Mouse (Mus musculus): ENCODE measurements around the gene Nhlrc4. TPM values are rescaled to one million over a fixed set of nuclear protein-coding genes. Genes with fewer than 3 reads are reported as not detected.

The Nhlrc4 gene
- total RNA-seq (2021) = not detected
- long read RNA-seq, experiment 1 = 0 reads
- long read RNA-seq, experiment 2 = 0 reads

DNA sequence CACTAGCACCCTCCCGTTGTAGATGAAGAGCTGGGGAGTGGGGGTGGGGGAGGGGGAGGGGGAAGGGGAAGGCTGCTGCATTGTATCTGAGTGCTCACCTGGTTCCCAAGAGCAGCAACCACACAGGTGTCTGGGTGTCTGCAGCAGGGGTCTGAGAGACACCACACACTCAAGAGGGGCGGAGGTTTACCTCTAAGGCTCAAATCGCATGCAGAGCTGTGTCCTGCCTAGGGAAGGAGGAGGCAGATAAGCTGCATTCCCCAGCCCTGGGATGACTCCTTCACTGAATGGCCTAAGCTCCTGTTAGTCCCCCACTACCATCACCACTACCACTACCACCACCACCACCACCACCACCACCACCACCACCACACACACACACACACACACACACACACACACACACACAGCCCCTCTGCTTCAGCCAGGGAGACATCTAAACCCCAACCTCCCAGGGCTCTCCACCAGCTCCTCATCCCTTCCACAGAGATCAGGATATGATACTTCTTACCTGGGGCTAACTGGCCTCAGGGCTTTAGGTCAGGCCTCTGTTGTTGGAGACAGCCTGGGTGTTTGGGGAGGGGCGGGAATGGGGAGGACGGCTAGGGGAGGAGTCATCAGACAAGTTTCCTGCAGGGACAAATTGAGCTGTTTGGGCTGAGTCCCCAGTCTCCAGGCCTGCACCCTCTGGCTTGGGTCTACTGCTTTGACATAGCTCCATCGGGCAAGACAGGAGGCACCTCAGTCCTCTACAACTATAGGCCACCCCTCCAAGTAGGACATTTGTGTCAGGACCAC, at the start of gene Nhlrc4, which contains the start of gene Pigq:
Gene Nhlrc4, minus strand, starts transcription at position 596 of the 798 bp plus-strand sequence.
Gene Pigq, minus strand, starts transcription at position 571 of the 798 bp plus-strand sequence.
- no peak for DNase-seq

DNA sequence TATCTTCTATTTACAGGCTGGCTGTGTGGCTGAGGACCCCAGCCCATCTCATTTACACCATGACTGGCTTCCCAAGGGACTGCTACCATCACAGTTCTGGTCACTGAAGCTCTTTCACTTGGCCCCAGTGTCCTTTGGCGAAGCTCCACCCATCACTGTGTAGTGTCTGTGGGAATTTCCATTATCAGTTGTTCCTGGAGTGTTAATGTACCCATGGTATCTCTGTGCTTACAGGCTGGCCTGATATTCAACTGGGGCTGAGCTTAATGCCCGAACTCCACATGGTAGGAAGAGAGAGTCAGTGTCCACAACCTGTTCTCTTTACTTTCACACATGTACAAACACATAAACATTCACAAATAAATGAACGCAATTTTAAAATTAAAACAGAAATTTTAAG, 48.7 kb upstream of the Nhlrc4 start:
- DNase-seq = no peak

DNA sequence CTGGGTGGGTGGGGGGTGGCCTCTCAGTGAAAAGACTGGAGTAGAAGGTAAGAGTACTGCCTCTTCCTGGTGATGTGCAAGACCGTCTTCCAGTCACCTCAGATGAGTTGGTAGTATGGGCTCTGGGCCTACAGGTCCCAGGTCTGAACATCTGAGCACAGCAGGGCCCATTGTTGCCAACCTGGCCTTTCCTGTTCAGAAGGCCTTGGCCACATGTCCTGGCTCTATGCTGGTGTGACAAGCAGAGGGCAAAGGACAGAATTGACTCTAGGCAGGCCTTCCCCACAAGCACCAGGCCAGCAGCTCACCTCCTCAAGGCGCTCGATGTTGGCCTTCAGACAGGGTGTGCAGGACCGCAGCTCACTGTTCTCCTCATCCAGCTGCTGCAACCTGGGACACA, 47.5 kb upstream of the Nhlrc4 start:
- DNase-seq = no peak

DNA sequence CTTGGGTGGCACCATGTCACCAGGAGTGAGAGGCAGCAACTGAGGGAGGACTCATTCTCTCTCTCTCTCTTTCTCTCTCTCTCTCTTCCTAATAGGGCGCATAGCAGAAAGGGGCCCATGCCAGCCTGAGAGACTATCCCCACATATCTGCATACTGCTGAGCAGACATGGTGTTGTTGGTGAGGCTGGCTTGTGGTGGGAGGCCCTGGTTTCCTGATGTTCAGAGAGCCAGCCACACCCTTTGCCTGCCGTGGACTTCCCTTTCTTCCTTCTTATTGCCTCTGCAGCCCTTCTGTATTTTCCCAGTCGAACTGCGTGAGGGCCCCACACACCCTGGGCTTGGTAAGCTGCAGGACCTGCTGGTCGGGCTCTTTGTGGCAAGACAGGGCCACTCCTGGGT, 45.6 kb upstream of the Nhlrc4 start:
- DNase-seq = no peak

DNA sequence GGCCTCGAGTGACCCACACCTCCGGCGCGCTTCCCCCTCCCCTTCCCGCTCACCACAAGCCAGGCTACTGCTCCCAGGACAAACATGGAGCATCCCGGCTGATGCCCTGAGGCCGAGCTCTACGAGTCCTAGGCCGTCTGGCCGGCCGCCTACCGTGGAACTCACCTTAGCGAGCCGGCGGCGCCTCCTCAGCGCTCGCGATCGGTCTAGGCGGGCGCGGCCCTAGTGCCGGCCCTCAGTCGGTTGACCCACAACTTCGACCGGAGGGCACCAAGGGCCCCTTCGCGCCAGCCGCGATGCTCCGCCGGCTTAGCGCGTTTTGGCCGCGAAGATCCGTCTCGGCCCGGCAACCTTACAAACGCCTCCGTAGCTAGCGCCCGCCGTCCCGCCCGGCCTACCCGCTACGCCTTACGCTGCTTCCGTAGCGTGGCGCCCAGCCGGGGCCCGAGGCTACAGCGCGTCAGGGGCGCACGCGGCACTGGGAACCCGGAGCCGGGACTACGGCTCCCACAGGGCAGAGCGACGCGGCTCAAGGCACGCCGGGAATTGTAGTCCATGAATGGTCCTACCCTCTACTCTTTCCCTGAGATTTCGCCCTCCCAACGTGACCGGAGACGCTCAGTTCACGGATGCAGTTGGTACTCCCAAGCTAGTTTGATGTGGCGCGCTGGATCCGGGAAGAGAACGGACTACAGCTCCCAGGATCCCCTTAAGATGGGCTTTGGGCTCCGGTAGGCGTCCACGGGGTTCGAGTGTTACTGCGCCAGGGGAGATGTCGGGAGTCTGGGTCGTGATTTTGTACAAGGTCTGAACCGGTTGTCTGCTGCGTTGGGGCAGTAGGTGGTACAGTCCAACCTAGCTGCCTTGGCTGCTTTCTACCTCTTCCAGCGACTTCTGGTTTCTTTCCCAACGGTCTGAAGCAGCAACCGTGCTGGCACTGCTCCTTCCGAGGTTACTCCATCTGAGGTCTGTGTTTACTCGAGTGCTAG, 40.8 kb upstream of the Nhlrc4 start, which contains the start of gene Capn15:
Gene Capn15, minus strand, starts transcription at position 491 of the 989 bp plus-strand sequence.
- peak; percentile 95 to 96 for DNase-seq

DNA sequence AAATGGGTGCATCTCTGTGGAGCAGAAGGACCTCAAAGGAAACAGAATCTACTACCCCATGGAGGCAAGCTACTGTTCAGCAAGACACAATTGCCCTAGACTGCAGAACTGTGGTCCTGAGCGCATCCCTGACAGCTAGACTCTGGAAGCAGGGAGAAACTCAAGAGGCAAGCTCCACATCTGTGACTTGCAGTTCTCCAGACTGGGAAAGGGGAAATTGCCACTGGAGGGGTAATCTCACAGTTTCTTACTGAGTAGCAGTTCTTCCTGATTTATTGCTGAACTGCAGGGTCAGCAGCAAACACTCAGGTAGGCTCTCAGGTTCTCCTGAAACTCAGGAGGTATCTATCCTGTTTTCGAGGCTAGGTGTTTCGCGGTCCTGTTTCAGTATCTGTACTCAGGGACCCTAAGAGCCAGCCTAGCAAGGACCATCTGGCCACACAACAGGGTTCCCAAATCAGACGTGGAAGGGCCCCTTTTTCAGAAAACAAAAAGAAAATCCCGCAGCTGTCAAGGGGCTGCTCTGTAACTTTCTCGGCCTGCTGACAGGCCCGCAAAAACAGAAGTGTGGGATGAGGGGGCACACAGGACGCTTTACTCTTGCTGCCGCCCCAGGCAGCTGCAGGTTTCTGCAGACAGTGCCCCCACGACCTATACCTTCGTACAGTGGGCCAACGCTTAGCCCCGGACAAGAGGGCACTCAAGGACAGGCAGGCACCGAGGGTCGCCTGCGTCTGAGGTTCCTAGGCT, 40.0 kb upstream of the Nhlrc4 start:
- no peak for DNase-seq

DNA sequence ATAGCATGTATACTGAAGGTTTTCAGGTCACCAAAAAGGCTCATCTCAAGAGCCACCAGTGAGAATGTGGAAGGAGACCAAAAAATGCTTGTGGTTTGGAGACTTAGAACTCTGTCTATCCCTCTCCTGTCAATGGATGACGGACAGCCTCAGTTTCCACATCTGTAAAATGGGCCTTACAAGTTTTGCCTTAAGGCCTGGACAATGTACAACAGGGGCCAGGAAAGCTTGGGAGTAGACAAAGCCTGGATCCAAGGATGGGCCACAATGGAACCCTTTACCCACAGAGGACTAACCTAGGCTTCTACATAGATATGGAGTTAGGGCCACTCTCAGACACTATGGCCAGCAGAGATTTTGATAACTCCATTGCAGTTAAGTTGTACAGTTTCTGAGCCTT, 39.3 kb upstream of the Nhlrc4 start:
- DNase-seq = no peak

DNA sequence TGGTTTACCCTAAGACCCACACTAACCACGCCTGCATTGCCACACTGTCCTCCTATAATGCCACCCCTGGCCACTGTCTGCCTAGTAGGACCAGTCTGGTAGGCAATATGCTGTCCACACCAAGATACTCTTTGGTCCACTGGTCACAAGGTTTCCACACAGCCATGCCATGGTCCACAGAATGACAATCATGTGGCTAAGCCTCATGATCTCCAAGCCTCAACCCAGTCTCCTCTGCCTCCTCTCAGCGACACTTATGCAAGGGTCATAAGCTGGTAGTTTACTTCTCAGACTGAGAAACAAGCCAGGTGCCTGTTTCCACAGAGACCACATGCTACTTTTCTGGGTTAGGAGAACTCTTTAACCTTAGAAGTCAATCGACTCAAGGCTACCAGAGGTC, 38.2 kb upstream of the Nhlrc4 start:
- DNase-seq = no peak

DNA sequence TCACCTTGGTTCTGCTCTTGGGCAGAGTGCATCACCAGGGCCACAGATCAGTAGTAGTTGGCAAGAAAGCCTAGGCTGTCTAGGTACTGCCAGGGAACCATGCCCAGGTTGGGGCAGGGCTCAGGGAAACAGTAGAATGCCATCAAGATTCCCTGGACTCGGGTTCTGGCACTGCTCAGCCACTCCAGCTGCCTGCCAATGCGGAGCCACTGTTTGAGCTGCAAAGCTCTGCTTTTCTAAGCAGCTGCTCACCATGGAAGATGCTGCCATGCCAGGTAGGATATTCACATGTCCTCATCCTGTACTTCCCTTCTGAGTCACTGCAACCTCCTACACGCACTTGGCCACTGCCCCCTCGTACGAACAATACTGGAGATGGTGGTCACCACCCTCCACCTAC, 36.1 kb upstream of the Nhlrc4 start:
- peak in 1 of 2 experiments; percentile 42 for DNase-seq

DNA sequence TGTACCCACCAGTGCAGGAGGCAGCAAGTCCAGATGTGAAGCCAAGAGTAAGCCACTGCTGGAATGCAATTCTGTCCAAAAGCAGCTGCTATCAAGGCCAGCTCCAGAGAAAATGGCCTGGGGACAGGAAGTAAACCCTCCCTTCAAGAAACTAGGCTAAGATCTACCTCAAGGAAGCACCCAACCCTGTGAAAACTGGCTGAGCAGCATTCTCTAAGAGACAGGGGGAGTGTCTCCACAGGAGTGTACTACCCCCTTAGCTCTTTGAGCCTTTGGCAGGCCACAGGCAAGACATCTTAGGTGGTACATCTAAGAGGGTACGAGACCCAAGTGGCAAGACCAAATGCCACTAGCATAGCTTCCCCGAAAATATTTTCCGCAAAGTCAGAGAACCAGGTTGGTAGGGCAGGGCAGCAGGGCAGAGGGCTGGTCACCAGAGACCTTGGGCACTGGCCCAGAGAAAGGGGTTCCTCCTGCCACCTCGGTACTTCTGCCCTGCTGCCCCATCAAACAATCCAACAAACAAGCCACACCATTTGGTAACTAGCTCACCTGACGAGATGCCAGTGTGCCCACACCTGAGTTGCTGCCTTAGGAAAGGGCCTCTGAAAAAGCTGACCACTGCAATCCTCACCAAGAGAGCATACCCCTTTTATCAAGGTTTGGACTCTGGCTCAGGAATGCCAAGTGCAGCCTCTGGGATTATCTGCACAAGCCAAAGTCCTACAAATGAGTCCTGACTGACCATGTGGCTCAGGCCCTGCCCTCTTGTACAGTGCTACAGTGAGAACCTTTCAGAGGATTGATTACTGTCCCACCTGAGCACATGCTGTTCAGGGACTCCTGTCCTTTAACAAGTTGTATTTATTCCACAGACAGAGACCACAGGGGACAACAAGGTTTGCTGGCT, 35.3 kb upstream of the Nhlrc4 start:
- DNase-seq = no peak

DNA sequence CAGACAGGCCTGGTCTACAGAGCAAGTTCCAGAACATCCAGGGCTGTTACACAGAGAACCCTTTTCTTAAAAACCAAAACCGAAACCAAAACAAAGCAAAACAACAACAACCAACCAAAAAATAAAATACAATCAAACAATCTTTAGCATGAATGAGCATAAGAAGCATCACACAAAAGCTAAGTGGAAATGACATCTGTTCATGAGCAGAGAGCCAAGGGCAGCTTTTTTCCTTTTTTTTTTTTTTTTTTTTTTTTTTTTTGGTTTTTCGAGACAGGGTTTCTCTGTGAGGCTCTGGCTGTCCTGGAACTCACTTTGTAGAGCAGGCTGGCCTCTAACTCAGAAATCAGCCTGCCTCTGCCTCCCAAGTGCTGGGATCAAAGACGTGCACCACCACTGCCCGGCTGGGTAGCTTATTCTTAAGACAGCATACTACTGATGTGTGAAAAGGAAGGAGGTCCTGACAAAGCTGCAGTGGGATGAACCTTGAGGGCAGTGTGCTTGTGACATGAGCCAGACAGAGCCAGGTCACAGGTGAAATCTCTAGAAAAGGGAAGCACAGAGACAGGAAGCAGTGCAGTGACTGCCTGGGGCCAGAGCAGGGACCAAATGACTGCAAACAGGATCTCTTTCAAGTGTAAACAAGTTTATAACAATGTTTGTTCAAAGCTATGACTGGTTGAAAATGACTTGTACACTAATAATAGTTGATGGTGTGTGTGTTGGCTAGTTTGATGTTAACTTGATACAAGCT, 26.4 kb upstream of the Nhlrc4 start:
- no peak for DNase-seq

DNA sequence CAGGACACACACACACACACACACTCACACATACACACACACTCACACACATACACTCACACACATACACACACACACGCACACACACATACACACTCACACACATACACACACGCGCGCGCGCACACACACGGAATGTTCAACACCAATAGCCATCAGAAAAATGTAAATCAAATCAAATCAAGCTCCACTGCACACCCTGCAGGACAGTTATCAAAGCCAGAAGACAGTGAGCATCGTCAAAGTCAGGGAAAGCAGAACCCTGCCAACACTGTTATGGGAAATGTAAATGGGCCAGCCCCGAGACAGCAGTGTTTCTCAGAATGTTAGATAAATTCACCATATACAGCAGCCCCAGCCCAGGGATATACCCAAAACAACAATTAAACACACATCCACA, 25.7 kb upstream of the Nhlrc4 start:
- no peak for DNase-seq

DNA sequence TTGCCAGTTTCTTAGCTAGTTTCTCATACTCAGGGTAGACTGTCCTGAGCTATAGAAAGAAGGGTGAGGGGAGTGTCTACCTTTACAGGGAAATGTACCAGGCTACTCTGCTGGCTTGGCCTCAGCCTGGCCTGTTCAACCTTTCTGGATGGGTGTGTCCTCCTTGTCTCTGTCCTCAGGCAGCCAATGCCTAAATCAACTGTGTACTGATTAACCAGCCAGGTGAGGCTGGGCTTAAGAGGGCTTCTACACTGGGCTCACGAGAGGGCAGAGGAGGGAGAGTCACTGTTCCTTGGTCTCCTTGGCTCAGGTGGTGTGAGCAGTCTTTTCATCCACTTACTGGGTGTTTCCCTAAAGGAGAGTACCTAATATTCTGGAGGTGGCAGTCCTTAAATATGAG, 23.4 kb upstream of the Nhlrc4 start:
- DNase-seq = no peak

DNA sequence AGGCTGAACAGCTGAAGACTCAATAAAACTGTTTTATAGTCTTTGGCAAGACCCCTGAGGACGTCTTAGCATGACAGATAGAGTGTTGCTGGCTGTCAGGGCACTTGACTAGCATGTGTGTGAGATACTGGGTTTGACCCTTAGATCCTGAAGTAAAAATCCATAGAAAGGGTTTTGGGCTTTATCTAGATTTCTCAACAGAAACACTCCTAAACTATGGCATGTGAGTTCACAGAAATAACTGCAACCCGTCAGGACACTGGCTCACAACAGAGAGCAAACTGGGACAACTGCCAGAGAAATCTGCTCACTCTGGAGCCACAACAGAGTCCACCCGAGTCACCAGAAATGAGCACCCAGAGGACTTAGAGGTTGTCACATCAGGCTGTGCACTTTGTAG, 22.9 kb upstream of the Nhlrc4 start:
- DNase-seq = peak in 1 of 2 experiments; percentile 19

DNA sequence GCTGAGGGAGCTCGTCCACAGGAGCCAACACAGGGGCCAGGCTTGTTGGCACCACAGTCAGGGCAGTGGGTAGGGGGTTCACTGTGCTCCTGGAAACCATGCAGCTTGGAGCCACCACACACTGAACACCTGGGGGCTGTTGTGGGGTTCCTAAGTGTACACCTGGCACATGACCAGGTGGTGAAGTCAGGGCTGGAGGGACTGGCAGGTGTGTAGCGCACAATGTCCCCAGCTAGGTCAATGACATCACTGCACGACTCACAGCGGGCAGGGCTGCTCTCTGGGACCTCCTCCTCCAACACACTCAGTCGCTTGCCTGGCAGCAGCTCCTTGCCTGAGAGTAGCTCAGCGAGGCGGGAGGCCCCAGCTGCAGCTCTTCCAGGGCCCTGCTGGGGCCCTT, 19.5 kb upstream of the Nhlrc4 start:
- no peak for DNase-seq

DNA sequence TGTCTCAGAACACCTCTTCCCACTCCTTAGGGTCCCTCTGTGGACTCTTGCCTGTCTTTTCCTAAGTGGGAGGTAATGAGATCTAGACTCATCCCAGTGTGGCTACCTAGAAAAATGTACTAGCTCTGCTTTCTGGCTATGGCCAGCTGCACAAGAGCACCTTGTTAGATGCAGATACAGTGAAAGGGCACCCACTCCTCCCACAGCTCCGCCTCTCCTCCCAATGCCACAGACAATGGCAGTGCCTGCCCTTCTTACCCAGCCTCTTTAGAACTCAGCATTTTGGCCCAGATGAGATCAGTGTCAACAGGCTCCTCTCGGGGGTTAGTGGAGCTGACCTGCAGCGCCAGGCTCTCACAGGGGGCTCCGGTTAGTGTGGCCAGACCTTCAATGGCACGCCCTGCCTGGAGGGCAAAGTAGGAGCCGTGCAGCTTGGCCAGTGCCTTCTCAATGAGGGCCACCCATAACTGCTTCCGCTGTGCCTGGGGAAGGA, 17.7 kb upstream of the Nhlrc4 start:
- DNase-seq = no peak

DNA sequence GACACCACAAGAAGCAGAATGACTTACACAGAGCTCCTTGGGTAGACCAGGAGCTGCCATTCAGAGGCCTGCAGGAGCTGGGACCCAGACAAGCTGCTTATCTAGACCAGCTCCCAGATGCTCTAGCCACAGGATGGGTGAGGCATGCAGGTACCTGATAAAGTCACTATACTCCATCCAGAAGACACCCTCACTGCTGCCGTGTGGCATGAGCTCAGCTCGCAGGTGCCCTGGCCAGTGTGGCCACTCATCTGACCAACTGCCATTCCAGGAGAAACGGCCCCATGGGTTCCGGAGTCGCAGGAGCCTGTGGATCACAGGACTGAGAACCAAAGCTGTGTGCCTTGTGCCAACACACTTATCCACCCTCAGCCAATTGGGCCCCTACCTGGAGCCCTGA, 16.8 kb upstream of the Nhlrc4 start:
- DNase-seq = no peak

DNA sequence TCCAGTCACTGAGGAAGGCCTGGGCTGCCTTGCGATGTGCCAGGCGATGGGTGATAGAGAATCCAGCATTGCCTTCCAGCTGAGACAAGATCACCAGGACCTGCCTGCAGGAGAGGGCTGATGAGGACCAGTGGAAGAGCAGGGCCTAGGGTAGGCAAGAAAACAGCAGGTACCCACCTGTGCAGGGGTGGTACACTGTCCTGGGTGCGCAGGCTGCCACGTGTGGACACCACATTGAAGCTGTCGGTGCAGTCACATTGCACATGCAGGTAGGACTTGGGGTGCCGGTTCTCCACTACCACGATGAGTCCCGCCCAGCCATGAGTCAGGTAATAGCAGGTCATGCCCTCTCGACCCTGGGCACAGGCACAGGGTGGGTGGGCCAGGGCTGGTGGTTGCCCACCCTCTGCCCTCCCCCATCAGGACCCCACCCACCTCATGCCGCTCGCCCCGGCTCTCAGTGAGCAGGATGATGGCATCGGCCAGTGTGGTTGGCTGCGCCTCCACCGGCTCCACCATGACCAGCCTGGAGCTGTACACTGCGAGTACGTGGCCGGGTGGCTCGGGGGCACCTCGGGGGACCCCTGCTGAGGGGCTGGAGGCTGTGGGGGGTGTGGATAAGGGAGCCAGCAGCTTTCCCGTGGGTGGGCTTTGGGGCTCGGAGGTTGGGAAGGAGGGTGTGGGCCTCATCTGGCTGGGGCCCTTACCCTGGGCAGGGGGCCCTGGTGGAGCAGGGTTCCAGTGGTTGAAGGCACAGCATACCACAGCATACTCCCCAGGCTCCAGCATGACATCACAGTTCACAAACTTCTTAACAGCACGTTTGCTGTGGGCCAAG, 15.1 kb upstream of the Nhlrc4 start:
- no peak for DNase-seq

Measured in adrenal gland, postnatal 36 days (tissue).